Mouse (Mus musculus) midbrain, embryonic 14.5 days (tissue): Measurements from ENCODE around the gene Sp8. TPM values are rescaled to one million over a fixed set of nuclear protein-coding genes. Genes with fewer than 3 reads are reported as not detected.
A peak's percentile ranks its signal among the peaks of the same experiment; 100 is the strongest.

ENCODE experiments used
- ATAC-seq: fragments of 200-750 bp; cut with Nextera tagmentation; 2 replicates; pipeline ENCODE4 v1.8.0; 2017; ENCODE audit warnings: moderate number of reproducible peaks, moderate library complexity; ENCODE audit not compliant: low FRiP score, low TSS enrichment
- DNase-seq: peaks from one replicate; pipeline ENCODE4 v3.0.0-alpha.2; 2015
- H3K27ac ChIP-seq: fragments of 300-500 bp; sonication (generic); replicated peaks from 2 replicates; pipeline ENCODE4 v1.5.1; 2014; ENCODE audit warnings: mild to moderate bottlenecking, low read depth, low read length, moderate library complexity
- H3K27me3 ChIP-seq: fragments of 300-500 bp; sonication (generic); 2 replicates; pipeline ENCODE4 v1.6.1; 2014; ENCODE audit warnings: low read length, control low read depth, mixed read lengths; ENCODE audit not compliant: control insufficient read depth, insufficient read depth
- H3K36me3 ChIP-seq: fragments of 300-500 bp; sonication (generic); 2 replicates; pipeline ENCODE4 v1.6.1; 2014; ENCODE audit warnings: low read length, control low read depth; ENCODE audit not compliant: control insufficient read depth, insufficient read depth
- H3K4me1 ChIP-seq: fragments of 300-500 bp; sonication (generic); 2 replicates; pipeline ENCODE4 v1.6.1; 2014; ENCODE audit warnings: mild to moderate bottlenecking, antibody characterized with exemption, low read length, control low read depth; ENCODE audit not compliant: control insufficient read depth, insufficient read depth
- H3K4me2 ChIP-seq: fragments of 300-500 bp; sonication (generic); 2 replicates; pipeline ENCODE4 v1.6.1; 2014; ENCODE audit warnings: mild to moderate bottlenecking, low read length, moderate library complexity
- H3K4me3 ChIP-seq: fragments of 300-500 bp; sonication (generic); replicated peaks from 2 replicates; pipeline ENCODE4 v1.5.1; 2014; ENCODE audit warnings: low read depth, low read length
- H3K9ac ChIP-seq: fragments of 300-500 bp; sonication (generic); replicated peaks from 2 replicates; pipeline ENCODE4 v1.6.1; 2014; ENCODE audit warnings: mild to moderate bottlenecking, low read length, moderate library complexity
- H3K9me3 ChIP-seq: fragments of 300-500 bp; sonication (generic); 2 replicates; pipeline ENCODE4 v1.6.1; 2016; ENCODE audit warnings: low read length, control low read depth, mixed read lengths; ENCODE audit not compliant: control insufficient read depth
- WGBS: fragments of 180-500 bp; shearing (Covaris S2); extraction: QIAGEN DNeasy Blood & Tissue Kit; methylation state at CpG from one replicate; pipeline ENCODE4 v1.1.7; 2014; 5-methylcytosine and 5-hydroxymethylcytosine counted together
- polyA plus RNA-seq: library from polyadenylated mRNA; unstranded; fragments of >200 nt; fragmentation: Nextera tagmentation; extraction: Ambion mirVana; gene quantifications from 2 replicates; pipeline ENCODE4 v1.2.1, GENCODE M21; 2014

The Sp8 gene
- polyA plus RNA-seq, 1 experiment from 2014 or later: 1.7 TPM

GRCm38 (mm10) chr12:118853331-118853730 is 7.2 kb downstream of the Sp8 start:
- 5% methylated on average over 3 of the region's 3 CpGs for WGBS
- Histone ChIP-seq H3K27ac (no peak overlapping the region), H3K9ac (no peak overlapping the region), H3K4me3 (no peak overlapping the region), H3K27me3 (peaks cover 71% of the 10 kb centered on the region), H3K4me1 (0 out of 2 replicates have a peak, but pooled peaks cover 8% of the 10 kb centered on the region), H3K36me3 (no peaks in the 10 kb centered on the region), H3K9me3 (no peaks in the 10 kb centered on the region), H3K4me2 (peak overlapping the region; percentile 21; the same call in 1 of the 2 replicates)
- ATAC-seq: no peak
- DNase-seq: no peak

- H3K36me3 ChIP-seq: no peaks in the 10 kb centered on the region
- no peaks in the 10 kb centered on the region for H3K9me3 ChIP-seq
- peak overlapping the region; percentile 64; the same call in 1 of the 2 replicates for H3K9ac ChIP-seq
- peaks cover 61% of the 10 kb centered on the region for H3K27me3 ChIP-seq
- 2% methylated on average over 10 of the region's 10 CpGs for WGBS
- H3K4me3 ChIP-seq: peak overlapping the region; percentile 44
- 0 out of 2 replicates have a peak overlapping the region, but pooled peaks have one; percentile 37 for H3K27ac ChIP-seq
- ATAC-seq (no peak), DNase-seq (peak; percentile 49)
- 0 out of 2 replicates have a peak, but pooled peaks cover 6% of the 10 kb centered on the region for H3K4me1 ChIP-seq
- H3K4me2 ChIP-seq: peak overlapping the region; percentile 68
These were observed 8.3 kb downstream of the Sp8 start for GRCm38 (mm10) chr12:118854401-118854800.

DNA sequence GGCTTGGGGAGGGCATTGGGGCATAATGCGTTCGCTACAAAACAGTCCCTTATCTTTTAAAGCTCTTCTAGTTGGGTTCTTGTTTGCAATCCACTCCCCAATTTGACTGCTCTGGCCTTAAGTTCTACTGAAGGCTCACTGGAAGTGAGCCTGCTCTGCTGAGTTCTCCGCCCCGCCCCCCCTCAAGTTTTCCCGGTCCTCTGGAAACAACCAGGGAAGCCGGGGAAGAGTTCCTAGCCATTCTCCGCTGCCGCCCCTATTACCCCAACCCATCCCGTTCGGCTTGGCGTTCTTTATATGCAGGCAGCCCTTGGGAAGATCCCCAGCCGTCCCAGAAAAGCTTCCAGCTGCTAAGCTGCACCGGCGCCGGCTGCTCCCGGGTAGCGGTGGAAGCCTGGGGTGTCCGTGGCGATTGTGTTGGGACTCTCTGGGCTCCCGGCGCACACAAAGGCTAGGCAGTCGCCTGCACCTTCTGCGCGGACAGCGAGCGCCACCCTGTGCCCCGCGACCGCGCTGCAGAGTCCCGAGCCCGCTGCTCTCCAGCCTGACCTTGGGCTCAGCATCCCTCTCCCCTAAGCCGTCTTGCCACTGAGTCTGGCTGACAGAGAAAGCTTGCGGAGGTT is 8.8 kb downstream of the Sp8 start:
- peaks cover 61% of the 10 kb centered on the region for H3K27me3 ChIP-seq
- peak overlapping the region; percentile 37; the same call in 1 of the 2 replicates for H3K27ac ChIP-seq
- H3K36me3 ChIP-seq: no peaks in the 10 kb centered on the region
- no peaks in the 10 kb centered on the region for H3K9me3 ChIP-seq
- ATAC-seq (peak; percentile 97), DNase-seq (peak; percentile 91)
- peak overlapping the region; percentile 44 for H3K4me3 ChIP-seq
- peak overlapping the region; percentile 64 for H3K9ac ChIP-seq
- under 1% methylated on average over 34 of the region's 34 CpGs for WGBS
- peak overlapping the region; percentile 68 for H3K4me2 ChIP-seq
- 0 out of 2 replicates have a peak, but pooled peaks cover 5% of the 10 kb centered on the region for H3K4me1 ChIP-seq

DNA sequence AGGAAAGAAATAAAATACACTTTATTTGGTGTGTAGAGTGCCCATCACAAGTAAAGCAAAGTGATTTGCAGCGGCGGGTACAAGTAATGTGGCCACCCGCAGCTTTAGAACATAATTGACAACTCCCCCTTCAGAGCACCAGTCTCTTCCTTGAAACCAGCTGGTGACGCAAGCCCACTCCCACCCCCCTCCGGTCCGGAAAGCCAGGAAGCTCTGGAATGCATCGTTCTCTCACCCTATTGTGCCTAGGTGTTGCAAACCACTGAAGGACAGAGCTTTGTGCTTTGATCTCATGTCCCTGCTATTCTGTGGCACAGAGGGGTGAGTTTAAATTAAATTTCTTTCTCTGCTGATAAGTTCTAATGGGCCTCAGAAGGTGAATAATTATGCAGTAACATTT is 10.0 kb downstream of the Sp8 start:
- Histone ChIP-seq H3K4me2 (no peak overlapping the region), H3K27ac (no peak overlapping the region), H3K4me3 (no peak overlapping the region), H3K27me3 (peaks cover 51% of the 10 kb centered on the region), H3K4me1 (0 out of 2 replicates have a peak, but pooled peaks cover 5% of the 10 kb centered on the region), H3K9me3 (no peaks in the 10 kb centered on the region), H3K36me3 (no peaks in the 10 kb centered on the region), H3K9ac (no peak overlapping the region)
- 4% methylated on average over 7 of the region's 7 CpGs for WGBS
- DNase-seq (no peak), ATAC-seq (no peak)

GRCm38 (mm10) chr12:118872673-118873072 is 26.5 kb downstream of the Sp8 start:
- H3K4me2 ChIP-seq: no peak overlapping the region
- H3K9me3 ChIP-seq: no peaks in the 10 kb centered on the region
- ATAC-seq (no peak), DNase-seq (no peak)
- 74% methylated on average over 8 of the region's 8 CpGs for WGBS
- H3K4me3 ChIP-seq: no peak overlapping the region
- no peak overlapping the region for H3K27ac ChIP-seq
- no peaks in the 10 kb centered on the region for H3K4me1 ChIP-seq
- no peak overlapping the region for H3K9ac ChIP-seq
- no peaks in the 10 kb centered on the region for H3K27me3 ChIP-seq
- no peaks in the 10 kb centered on the region for H3K36me3 ChIP-seq

GRCm38 (mm10) chr12:118882790-118883189 is 36.7 kb downstream of the Sp8 start:
- DNase-seq: no peak

DNA sequence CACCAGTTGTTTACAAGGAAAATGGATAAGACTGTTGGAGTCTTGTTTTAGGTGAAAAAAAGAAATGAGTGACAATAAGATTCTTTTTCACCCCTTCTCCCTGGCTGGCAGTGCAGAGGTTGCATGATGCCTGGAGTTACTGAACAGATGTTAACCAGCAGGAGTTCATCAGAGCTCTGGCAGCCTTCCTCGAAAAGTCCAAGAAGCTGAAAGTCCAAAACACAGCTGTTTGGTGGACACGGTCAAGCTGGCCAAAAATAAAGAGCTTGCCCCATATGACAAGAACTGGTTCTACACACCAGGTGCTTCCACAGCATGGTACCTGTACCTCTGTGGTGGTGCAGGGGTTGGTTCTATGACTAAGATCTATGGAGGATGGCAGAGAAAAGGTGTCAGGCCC is 41.8 kb downstream of the Sp8 start:
- DNase-seq (no peak), ATAC-seq (no peak)
- Histone ChIP-seq H3K4me3 (no peak overlapping the region), H3K4me2 (no peak overlapping the region), H3K9me3 (no peaks in the 10 kb centered on the region), H3K4me1 (no peaks in the 10 kb centered on the region), H3K27ac (no peak overlapping the region), H3K9ac (no peak overlapping the region), H3K36me3 (no peaks in the 10 kb centered on the region), H3K27me3 (no peaks in the 10 kb centered on the region)
- 79% methylated on average over 2 of the region's 2 CpGs for WGBS

More at GRCm38 (mm10) chr12:118882790-118883189, 36.7 kb downstream of the Sp8 start:
- Histone ChIP-seq H3K4me3 (no peak overlapping the region), H3K4me1 (no peaks in the 10 kb centered on the region), H3K36me3 (no peaks in the 10 kb centered on the region), H3K27me3 (no peaks in the 10 kb centered on the region), H3K9me3 (no peaks in the 10 kb centered on the region), H3K27ac (no peak overlapping the region), H3K4me2 (no peak overlapping the region), H3K9ac (no peak overlapping the region)
- ATAC-seq: no peak
